Mouse (Mus musculus): ENCODE results near the gene Cables2. TPM values are rescaled to one million over a fixed set of nuclear protein-coding genes. Genes with fewer than 3 reads are reported as not detected.

Gene Cables2
- polyA plus RNA-seq, 1 experiment: 13.2 TPM

GRCm38 (mm10) chr2:180229129-180229528 lies 44.2 kb downstream of the Cables2 start:
- H3K4me1 ChIP-seq (ENCODE audit: control insufficient read depth, insufficient read depth, low read length): peaks cover 10% of the 10 kb centered on the region
- no peaks in the 10 kb centered on the region for H3K27me3 ChIP-seq (ENCODE audit: control insufficient read depth, insufficient read depth, low read length, poor library complexity, severe bottlenecking)
- H3K36me3 ChIP-seq (ENCODE audit: control insufficient read depth, insufficient read depth, low read length, poor library complexity, severe bottlenecking): no peaks in the 10 kb centered on the region
- no peak overlapping the region for H3K4me3 ChIP-seq (ENCODE audit: low read depth, low read length)
- H3K9ac ChIP-seq (ENCODE audit: low read depth, poor library complexity, severe bottlenecking): no peak overlapping the region
- no peak for TF ChIP-seq POLR2A (IDR thresholded peaks at IDR 0.05; ENCODE audit: insufficient read depth, low read length)
- no peak for TF ChIP-seq CTCF (IDR thresholded peaks at IDR 0.05; ENCODE audit: low read depth, low read length)
- TF ChIP-seq EP300 (IDR thresholded peaks at IDR 0.05; ENCODE audit: insufficient read depth, low read depth, low read length): no peak
- H3K27ac ChIP-seq (ENCODE audit: insufficient read depth, low read length): no peak overlapping the region
- no peaks in the 10 kb centered on the region for H3K9me3 ChIP-seq (replicated peaks; ENCODE audit: control insufficient read depth, insufficient read depth, low read length, poor library complexity, severe bottlenecking)

- Histone ChIP-seq H3K9me3 (replicated peaks; ENCODE audit: control insufficient read depth, insufficient read depth, low read length, poor library complexity, severe bottlenecking) (no peaks in the 10 kb centered on the region), H3K4me3 (ENCODE audit: low read depth, low read length) (no peak overlapping the region), H3K27ac (ENCODE audit: insufficient read depth, low read length) (no peak overlapping the region), H3K4me1 (ENCODE audit: control insufficient read depth, insufficient read depth, low read length) (peaks cover 10% of the 10 kb centered on the region), H3K9ac (ENCODE audit: low read depth, poor library complexity, severe bottlenecking) (no peak overlapping the region), H3K36me3 (ENCODE audit: control insufficient read depth, insufficient read depth, low read length, poor library complexity, severe bottlenecking) (no peaks in the 10 kb centered on the region), H3K27me3 (ENCODE audit: control insufficient read depth, insufficient read depth, low read length, poor library complexity, severe bottlenecking) (no peaks in the 10 kb centered on the region)
- TF ChIP-seq EP300 (IDR thresholded peaks at IDR 0.05; ENCODE audit: insufficient read depth, low read depth, low read length) (no peak), POLR2A (IDR thresholded peaks at IDR 0.05; ENCODE audit: insufficient read depth, low read length) (no peak), CTCF (IDR thresholded peaks at IDR 0.05; ENCODE audit: low read depth, low read length) (no peak)
Observed at GRCm38 (mm10) chr2:180228592-180228991, 44.7 kb downstream of the Cables2 start.

- Histone ChIP-seq H3K9me3 (replicated peaks; ENCODE audit: control insufficient read depth, insufficient read depth, low read length, poor library complexity, severe bottlenecking) (no peaks in the 10 kb centered on the region), H3K9ac (ENCODE audit: low read depth, poor library complexity, severe bottlenecking) (no peak overlapping the region), H3K27ac (ENCODE audit: insufficient read depth, low read length) (no peak overlapping the region), H3K4me3 (ENCODE audit: low read depth, low read length) (no peak overlapping the region), H3K27me3 (ENCODE audit: control insufficient read depth, insufficient read depth, low read length, poor library complexity, severe bottlenecking) (no peaks in the 10 kb centered on the region), H3K4me1 (ENCODE audit: control insufficient read depth, insufficient read depth, low read length) (peaks cover 14% of the 10 kb centered on the region), H3K36me3 (ENCODE audit: control insufficient read depth, insufficient read depth, low read length, poor library complexity, severe bottlenecking) (no peaks in the 10 kb centered on the region)
- TF ChIP-seq EP300 (IDR thresholded peaks at IDR 0.05; ENCODE audit: insufficient read depth, low read depth, low read length) (no peak), POLR2A (IDR thresholded peaks at IDR 0.05; ENCODE audit: insufficient read depth, low read length) (no peak), CTCF (IDR thresholded peaks at IDR 0.05; ENCODE audit: low read depth, low read length) (no peak)
Observed at GRCm38 (mm10) chr2:180228060-180228458, 45.2 kb downstream of the Cables2 start.

- Histone ChIP-seq H3K36me3 (ENCODE audit: control insufficient read depth, insufficient read depth, low read length, poor library complexity, severe bottlenecking) (no peaks in the 10 kb centered on the region), H3K27me3 (ENCODE audit: control insufficient read depth, insufficient read depth, low read length, poor library complexity, severe bottlenecking) (no peaks in the 10 kb centered on the region), H3K27ac (ENCODE audit: insufficient read depth, low read length) (peak overlapping the region; percentile 64), H3K4me1 (ENCODE audit: control insufficient read depth, insufficient read depth, low read length) (peaks cover 16% of the 10 kb centered on the region), H3K9me3 (replicated peaks; ENCODE audit: control insufficient read depth, insufficient read depth, low read length, poor library complexity, severe bottlenecking) (no peaks in the 10 kb centered on the region), H3K4me3 (ENCODE audit: low read depth, low read length) (peak overlapping the region; percentile 20), H3K9ac (ENCODE audit: low read depth, poor library complexity, severe bottlenecking) (peak overlapping the region; percentile 38; the same call in 1 of the 2 replicates)
- TF ChIP-seq EP300 (IDR thresholded peaks at IDR 0.05; ENCODE audit: insufficient read depth, low read depth, low read length) (peak; percentile 79), CTCF (IDR thresholded peaks at IDR 0.05; ENCODE audit: low read depth, low read length) (peak; percentile 75), POLR2A (IDR thresholded peaks at IDR 0.05; ENCODE audit: insufficient read depth, low read length) (no peak)
Observed at GRCm38 (mm10) chr2:180227262-180228059, 45.8 kb downstream of the Cables2 start.

GRCm38 (mm10) chr2:180225762-180226378 lies 47.4 kb downstream of the Cables2 start, which contains the start of gene Lama5:
TSS of gene Lama5 (minus strand) at chr2:180225859.
- Histone ChIP-seq H3K36me3 (ENCODE audit: control insufficient read depth, insufficient read depth, low read length, poor library complexity, severe bottlenecking) (no peaks in the 10 kb centered on the region; the same call in 1 of the 2 replicates), H3K9me3 (replicated peaks; ENCODE audit: control insufficient read depth, insufficient read depth, low read length, poor library complexity, severe bottlenecking) (no peaks in the 10 kb centered on the region), H3K9ac (ENCODE audit: low read depth, poor library complexity, severe bottlenecking) (peak within 1 kb of the TSS; percentile 74), H3K4me1 (ENCODE audit: control insufficient read depth, insufficient read depth, low read length) (peaks cover 27% of the 10 kb centered on the region), H3K27ac (ENCODE audit: insufficient read depth, low read length) (peak within 1 kb of the TSS; percentile 64), H3K4me3 (ENCODE audit: low read depth, low read length) (peak within 1 kb of the TSS; percentile 84), H3K27me3 (ENCODE audit: control insufficient read depth, insufficient read depth, low read length, poor library complexity, severe bottlenecking) (no peaks in the 10 kb centered on the region)
- TF ChIP-seq EP300 (IDR thresholded peaks at IDR 0.05; ENCODE audit: insufficient read depth, low read depth, low read length) (peak; percentile 71), CTCF (IDR thresholded peaks at IDR 0.05; ENCODE audit: low read depth, low read length) (no peak)
